Mouse (Mus musculus) hindbrain, embryonic 15.5 days (tissue): ENCODE data around the gene Hoxb4. TPM values are rescaled to one million over a fixed set of nuclear protein-coding genes. Genes with fewer than 3 reads are reported as not detected.

Experiments used
- ATAC-seq: fragments of 200-750 bp; cut with Nextera tagmentation; 2 replicates; pipeline ENCODE4 v1.8.0; 2017; ENCODE audit warnings: low read depth, moderate number of reproducible peaks, moderate TSS enrichment; ENCODE audit not compliant: low FRiP score
- H3K27ac ChIP-seq: fragments of 300-500 bp; sonication (generic); replicated peaks from 2 replicates; pipeline ENCODE4 v1.5.1; 2015; ENCODE audit warnings: mild to moderate bottlenecking, inconsistent platforms
- H3K27me3 ChIP-seq: fragments of 300-500 bp; sonication (generic); 2 replicates; pipeline ENCODE4 v1.6.1; 2015; ENCODE audit warnings: control low read depth, inconsistent platforms
- H3K36me3 ChIP-seq: fragments of 300-500 bp; sonication (generic); 2 replicates; pipeline ENCODE4 v1.6.1; 2015; ENCODE audit warnings: control low read depth, inconsistent platforms
- H3K4me1 ChIP-seq: fragments of 300-500 bp; sonication (generic); replicated peaks from 2 replicates; pipeline ENCODE4 v1.6.1; 2015; ENCODE audit warnings: control low read depth, inconsistent platforms
- H3K4me2 ChIP-seq: fragments of 300-500 bp; sonication (generic); 2 replicates; pipeline ENCODE4 v1.6.1; 2015; ENCODE audit warnings: moderate library complexity, mild to moderate bottlenecking, inconsistent platforms
- H3K4me3 ChIP-seq: fragments of 300-500 bp; sonication (generic); 2 replicates; pipeline ENCODE4 v1.5.1; 2015; ENCODE audit warnings: mild to moderate bottlenecking, inconsistent platforms
- H3K9ac ChIP-seq: fragments of 300-500 bp; sonication (generic); 2 replicates; pipeline ENCODE4 v1.6.1; 2015; ENCODE audit warnings: inconsistent platforms
- H3K9me3 ChIP-seq: fragments of 300-500 bp; sonication (generic); 2 replicates; pipeline ENCODE4 v1.6.1; 2016; ENCODE audit warnings: control low read depth, inconsistent platforms
- WGBS: fragments of 180-500 bp; shearing (Covaris S2); methylation state at CpG from one replicate; pipeline ENCODE4 v1.1.7; 2015; 5-methylcytosine and 5-hydroxymethylcytosine counted together
- polyA plus RNA-seq: library from polyadenylated mRNA; unstranded; fragments of >200 nt; fragmentation: Nextera tagmentation; extraction: Ambion mirVana; gene quantifications from 2 replicates; pipeline ENCODE4 v1.2.1, GENCODE M21; 2015

Hoxb4 gene
- polyA plus RNA-seq, 1 experiment from 2014 or later: 3.8 TPM

DNA sequence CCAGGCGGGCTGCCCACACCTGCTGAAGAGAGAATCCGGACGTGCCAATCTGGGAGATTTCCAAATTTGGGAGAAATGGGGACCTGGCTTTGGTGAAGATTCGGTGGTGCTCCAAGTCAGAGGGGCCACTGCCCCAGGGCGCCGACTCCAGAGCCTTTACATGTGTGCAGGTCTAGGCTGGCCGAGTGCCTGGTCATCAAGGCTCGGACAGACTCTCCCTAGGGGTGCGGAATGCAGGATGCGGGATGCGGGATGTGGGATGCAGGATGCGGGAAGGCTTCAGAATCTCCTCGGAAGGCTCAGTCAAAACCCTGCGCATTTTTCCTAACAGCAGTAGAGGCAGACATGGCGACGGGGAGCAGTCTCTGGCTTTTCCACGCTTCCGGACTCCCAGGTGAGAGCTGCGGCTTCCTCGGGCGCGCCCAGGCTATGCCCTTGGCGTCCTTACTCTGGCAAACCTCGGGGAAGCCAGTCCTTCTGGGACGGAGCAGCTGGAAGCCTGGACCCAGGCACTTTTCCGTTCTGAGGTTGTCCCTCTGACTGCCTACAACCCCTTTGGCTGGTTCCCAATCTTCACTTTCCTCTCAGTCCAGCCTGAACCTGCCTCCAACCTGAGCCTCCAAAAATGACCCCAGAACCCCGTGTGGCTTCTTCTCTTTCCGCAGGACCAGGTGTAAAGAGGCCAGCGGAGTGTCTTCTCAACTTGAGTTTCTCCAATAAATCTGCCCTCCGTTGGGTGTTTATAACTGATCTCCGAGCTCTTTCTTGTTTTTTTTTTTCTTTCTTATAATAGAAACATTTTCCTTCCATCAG, 38.4 kb upstream of the Hoxb4 start:
- H3K27ac ChIP-seq: peak overlapping the region; percentile 58; the same call in 1 of the 2 replicates
- WGBS: 3% methylated on average over 31 of the region's 31 CpGs
- no peaks in the 10 kb centered on the region for H3K36me3 ChIP-seq
- peak overlapping the region; percentile 38 for H3K4me2 ChIP-seq
- H3K4me3 ChIP-seq: peak overlapping the region; percentile 4; the same call in 1 of the 2 replicates
- H3K9ac ChIP-seq: no peak overlapping the region
- H3K9me3 ChIP-seq: no peaks in the 10 kb centered on the region
- peaks cover 86% of the 10 kb centered on the region for H3K27me3 ChIP-seq
- H3K4me1 ChIP-seq: peaks cover 6% of the 10 kb centered on the region
- ATAC-seq: no peak

GRCm38 (mm10) chr11:96280399-96281378, 37.4 kb upstream of the Hoxb4 start:
- H3K4me2 ChIP-seq: peak overlapping the region; percentile 50
- H3K9me3 ChIP-seq: no peaks in the 10 kb centered on the region
- H3K4me3 ChIP-seq: peak overlapping the region; percentile 40; the same call in 1 of the 2 replicates
- H3K4me1 ChIP-seq: peaks cover 6% of the 10 kb centered on the region
- H3K27ac ChIP-seq: peak overlapping the region; percentile 72
- ATAC-seq: no peak
- no peaks in the 10 kb centered on the region for H3K36me3 ChIP-seq
- H3K9ac ChIP-seq: no peak overlapping the region
- 13% methylated on average over 8 of the region's 8 CpGs for WGBS
- H3K27me3 ChIP-seq: peaks cover 82% of the 10 kb centered on the region

DNA sequence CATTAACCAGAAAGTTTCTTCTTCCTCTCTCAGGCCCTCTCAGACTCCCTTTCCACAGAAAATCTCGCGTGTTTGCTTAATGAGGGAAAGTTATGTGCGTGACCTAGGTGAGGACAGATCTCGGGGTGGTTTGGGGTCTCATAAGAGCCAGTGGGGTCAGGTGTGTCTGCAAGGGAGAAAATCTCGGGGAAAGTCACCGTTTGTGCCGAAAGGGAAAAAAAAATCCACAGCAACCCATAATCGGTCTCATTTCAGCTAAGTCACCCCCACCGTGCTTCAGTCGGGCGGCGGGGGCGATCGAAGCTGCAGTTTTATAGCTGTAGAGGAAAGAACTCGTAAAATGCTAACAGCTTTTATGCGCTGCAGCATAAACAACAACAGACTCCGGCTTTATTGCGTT, 36.7 kb upstream of the Hoxb4 start:
- no peaks in the 10 kb centered on the region for H3K9me3 ChIP-seq
- no peak overlapping the region for H3K9ac ChIP-seq
- H3K27ac ChIP-seq: peak overlapping the region; percentile 72
- H3K4me3 ChIP-seq: peak overlapping the region; percentile 40; the same call in 1 of the 2 replicates
- peak overlapping the region; percentile 50 for H3K4me2 ChIP-seq
- peaks cover 6% of the 10 kb centered on the region for H3K4me1 ChIP-seq
- ATAC-seq: no peak
- H3K36me3 ChIP-seq: no peaks in the 10 kb centered on the region
- WGBS: 3% methylated on average over 18 of the region's 18 CpGs
- peaks cover 80% of the 10 kb centered on the region for H3K27me3 ChIP-seq

DNA sequence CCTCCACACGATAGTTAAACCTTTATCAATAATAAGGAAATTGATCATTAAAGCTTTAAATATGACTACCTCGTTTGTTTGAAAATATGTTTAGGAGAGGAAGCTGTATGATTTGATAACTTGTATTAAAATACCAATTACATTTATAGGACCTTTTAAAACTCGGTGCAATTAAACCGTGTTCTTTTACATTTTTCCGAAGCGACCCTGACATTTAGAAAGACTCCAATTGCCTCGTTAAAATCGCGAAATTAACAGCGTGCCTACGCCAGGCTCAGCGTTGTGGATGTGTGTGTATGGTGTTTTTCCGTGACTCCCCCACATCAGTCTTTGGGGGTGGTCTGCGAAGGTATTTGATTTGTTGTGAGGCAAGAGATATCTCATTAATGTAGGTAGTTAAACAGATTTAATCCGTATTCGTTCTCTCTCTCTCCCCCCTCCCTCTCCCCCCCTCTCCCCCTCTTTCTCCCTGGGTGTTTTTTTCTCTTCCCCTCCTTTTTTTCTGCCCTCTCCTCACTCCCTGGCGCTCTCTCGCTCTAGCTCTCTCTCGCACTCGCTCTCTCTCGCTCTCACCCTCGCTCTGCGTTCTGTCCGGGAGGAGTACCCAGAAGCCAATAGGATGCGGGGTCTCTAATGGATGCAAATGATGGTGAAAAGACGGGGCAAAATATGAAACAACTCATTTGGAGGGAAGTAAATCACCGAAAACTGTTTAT, 36.1 kb upstream of the Hoxb4 start, which contains the start of gene Hoxb8:
Gene Hoxb8 (plus strand): TSS at position 51 of the 716 bp plus-strand sequence.
- peaks cover 6% of the 10 kb centered on the region for H3K4me1 ChIP-seq
- no peaks in the 10 kb centered on the region for H3K36me3 ChIP-seq
- peak within 1 kb of the TSS; percentile 40 for H3K4me3 ChIP-seq
- 1% methylated on average over 27 of the region's 27 CpGs for WGBS
- peak within 1 kb of the TSS; percentile 72 for H3K27ac ChIP-seq
- H3K9me3 ChIP-seq: no peaks in the 10 kb centered on the region
- H3K9ac ChIP-seq: no peak within 1 kb of the TSS; the same call in 1 of the 2 replicates
- ATAC-seq: no peak
- H3K27me3 ChIP-seq: peaks cover 78% of the 10 kb centered on the region
- peak within 1 kb of the TSS; percentile 50 for H3K4me2 ChIP-seq

GRCm38 (mm10) chr11:96282795-96283430, 35.2 kb upstream of the Hoxb4 start:
- H3K4me3 ChIP-seq: peak overlapping the region; percentile 40
- H3K4me1 ChIP-seq: peaks cover 6% of the 10 kb centered on the region
- ATAC-seq: no peak
- peak overlapping the region; percentile 72 for H3K27ac ChIP-seq
- no peaks in the 10 kb centered on the region for H3K36me3 ChIP-seq
- peak overlapping the region; percentile 37 for H3K9ac ChIP-seq
- H3K4me2 ChIP-seq: peak overlapping the region; percentile 50
- peaks cover 77% of the 10 kb centered on the region for H3K27me3 ChIP-seq
- no peaks in the 10 kb centered on the region for H3K9me3 ChIP-seq
- under 1% methylated on average over 49 of the region's 49 CpGs for WGBS

DNA sequence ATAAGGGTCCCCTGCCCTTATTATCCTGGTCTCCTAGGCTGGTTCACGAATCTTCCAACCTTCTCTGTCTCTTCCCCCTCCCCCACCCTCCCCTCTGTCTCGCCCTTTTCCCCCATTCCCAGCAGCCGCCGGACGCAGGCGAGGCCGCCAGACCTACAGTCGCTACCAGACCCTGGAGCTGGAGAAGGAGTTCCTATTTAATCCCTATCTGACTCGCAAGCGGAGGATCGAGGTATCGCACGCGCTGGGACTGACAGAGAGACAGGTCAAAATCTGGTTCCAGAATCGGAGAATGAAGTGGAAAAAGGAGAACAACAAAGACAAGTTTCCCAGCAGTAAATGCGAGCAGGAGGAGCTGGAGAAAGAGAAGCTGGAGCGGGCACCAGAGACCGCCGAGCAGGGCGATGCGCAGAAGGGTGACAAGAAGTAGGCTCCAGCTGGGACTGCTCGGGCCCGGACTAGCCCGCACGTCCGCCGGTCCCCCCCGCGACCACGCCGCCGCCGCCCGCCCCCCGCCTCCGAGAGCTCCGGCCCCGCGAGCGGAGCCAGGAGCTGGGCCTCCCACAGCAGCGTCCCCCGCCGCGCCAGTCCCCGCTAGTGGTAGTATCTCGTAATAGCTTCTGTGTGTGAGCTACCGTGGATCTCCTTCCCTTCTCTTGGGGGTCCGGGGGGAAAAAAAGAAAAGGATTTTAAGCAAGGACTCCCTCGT, 33.9 kb upstream of the Hoxb4 start:
- Histone ChIP-seq H3K4me3 (peak overlapping the region; percentile 40), H3K9me3 (no peaks in the 10 kb centered on the region), H3K4me1 (peaks cover 6% of the 10 kb centered on the region), H3K27ac (peak overlapping the region; percentile 72), H3K27me3 (peaks cover 77% of the 10 kb centered on the region), H3K4me2 (peak overlapping the region; percentile 50), H3K9ac (peak overlapping the region; percentile 28), H3K36me3 (no peaks in the 10 kb centered on the region)
- under 1% methylated on average over 48 of the region's 49 CpGs for WGBS
- ATAC-seq: no peak

- peak overlapping the region; percentile 28 for H3K9ac ChIP-seq
- H3K27me3 ChIP-seq: peaks cover 72% of the 10 kb centered on the region
- no peaks in the 10 kb centered on the region for H3K36me3 ChIP-seq
- peak overlapping the region; percentile 40 for H3K4me3 ChIP-seq
- ATAC-seq: peak; percentile 69; the same call in 1 of the 2 replicates
- peak overlapping the region; percentile 72 for H3K27ac ChIP-seq
- H3K4me1 ChIP-seq: peaks cover 6% of the 10 kb centered on the region
- H3K4me2 ChIP-seq: peak overlapping the region; percentile 50
- WGBS: under 1% methylated on average over 37 of the region's 37 CpGs
- no peaks in the 10 kb centered on the region for H3K9me3 ChIP-seq
These were observed 33.0 kb upstream of the Hoxb4 start for GRCm38 (mm10) chr11:96284774-96285734.

DNA sequence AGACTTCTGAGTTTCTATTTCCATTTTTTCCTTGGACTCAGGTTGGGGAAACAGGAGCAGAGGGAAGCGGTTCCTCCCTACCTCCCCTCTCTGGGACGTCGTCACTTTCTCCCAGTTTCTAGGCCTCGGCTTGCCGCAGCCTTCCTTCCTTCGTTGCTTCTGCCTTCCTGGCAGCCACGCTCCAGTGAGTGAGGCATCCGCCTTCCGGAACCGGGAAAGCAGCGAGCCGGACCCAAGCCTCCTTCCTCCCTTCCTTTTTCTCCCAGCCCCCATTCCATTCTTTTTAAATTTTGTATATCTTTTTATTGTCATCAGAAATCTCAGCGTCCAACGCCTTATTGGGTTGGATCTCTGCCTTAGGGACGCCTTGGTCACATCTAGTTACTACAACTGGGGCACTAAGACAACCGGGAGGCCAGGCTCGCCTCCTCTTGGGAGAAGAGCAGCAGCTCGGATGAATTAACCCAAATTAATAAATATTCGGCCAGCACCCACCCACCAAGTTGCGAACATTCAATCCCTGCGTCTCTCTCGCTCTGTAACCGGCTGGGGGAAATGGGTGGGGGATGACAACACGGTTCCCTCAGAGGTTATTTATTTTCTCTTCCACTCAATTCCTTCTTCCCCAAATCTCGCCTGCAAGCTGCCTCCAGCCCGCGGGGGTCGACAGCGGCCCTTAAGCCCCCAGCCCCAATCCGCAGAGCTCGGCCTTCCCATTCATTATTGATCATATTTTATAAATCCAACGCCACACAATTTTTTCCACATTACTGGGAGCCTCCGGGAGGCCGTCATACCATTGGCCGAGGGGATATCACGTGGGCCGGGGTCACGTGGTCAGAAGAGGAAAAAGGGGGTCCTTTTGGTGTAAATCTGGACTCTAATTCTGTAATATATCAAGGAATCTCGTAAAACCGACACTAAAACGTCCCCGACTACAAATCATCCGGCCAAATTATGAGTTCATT, 32.0 kb upstream of the Hoxb4 start, which contains the start of gene Hoxb7:
Gene Hoxb7 (plus strand): TSS at position 853 of the 968 bp plus-strand sequence.
- Histone ChIP-seq H3K4me3 (peak within 1 kb of the TSS; percentile 40), H3K9me3 (no peaks in the 10 kb centered on the region), H3K27ac (peak within 1 kb of the TSS; percentile 72), H3K4me2 (peak within 1 kb of the TSS; percentile 50), H3K27me3 (peaks cover 74% of the 10 kb centered on the region), H3K4me1 (peaks cover 6% of the 10 kb centered on the region), H3K36me3 (no peaks in the 10 kb centered on the region), H3K9ac (peak within 1 kb of the TSS; percentile 27)
- WGBS: 2% methylated on average over 43 of the region's 43 CpGs
- ATAC-seq: no peak
